Mouse (Mus musculus): ENCODE data around the gene Fto.
A peak's percentile ranks its signal among the peaks of the same experiment; 100 is the strongest.

Gene Fto

DNA sequence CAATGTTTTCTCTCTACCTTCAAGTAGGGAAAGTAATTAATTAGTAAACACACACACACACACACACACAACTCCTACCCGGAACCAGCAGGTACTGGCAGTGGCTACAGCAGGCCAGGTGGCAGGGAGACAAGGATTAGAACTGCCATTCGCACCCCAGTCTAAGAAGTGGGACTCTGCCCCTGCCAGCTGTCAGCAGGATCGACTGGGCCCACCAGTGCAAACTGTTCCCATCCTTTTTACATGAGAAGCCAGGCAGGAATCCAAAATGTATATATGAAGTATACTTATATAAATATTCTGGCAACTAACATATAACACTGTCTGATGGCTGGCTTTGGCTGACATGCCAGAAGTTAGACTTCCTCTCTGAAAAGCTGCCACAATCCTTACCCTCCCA lies 250.0 kb downstream of the Fto start:
- no peak for DNase-seq (ENCODE audit: low read depth)

GRCm38 (mm10) chr8:91565869-91566502 lies 252.7 kb downstream of the Fto start:
- DNase-seq (ENCODE audit: low read depth): no peak

- no peak for DNase-seq (ENCODE audit: low read depth)
Observed at GRCm38 (mm10) chr8:91566503-91566869, 253.2 kb downstream of the Fto start.

DNA sequence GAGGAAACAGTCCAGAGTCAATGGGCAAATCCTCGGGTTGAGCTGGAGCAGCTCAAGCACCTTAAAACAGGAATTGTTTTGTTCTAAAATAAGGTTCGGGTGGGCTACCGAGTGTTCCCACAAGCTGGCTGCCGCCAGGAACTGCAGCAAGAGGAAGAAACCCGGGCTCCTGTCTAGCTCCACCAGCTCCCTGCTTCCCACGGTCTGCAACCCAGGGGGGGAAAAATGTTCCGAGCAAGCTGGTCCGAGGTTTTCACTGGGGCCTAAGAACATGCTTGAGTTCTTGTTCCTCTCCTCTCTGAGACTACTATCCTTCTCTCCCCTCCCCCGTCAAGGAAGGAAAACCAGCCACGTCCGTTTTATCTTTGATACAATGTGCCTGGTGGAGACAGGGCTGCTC lies 256.5 kb downstream of the Fto start:
- DNase-seq (ENCODE audit: low read depth): no peak

DNA sequence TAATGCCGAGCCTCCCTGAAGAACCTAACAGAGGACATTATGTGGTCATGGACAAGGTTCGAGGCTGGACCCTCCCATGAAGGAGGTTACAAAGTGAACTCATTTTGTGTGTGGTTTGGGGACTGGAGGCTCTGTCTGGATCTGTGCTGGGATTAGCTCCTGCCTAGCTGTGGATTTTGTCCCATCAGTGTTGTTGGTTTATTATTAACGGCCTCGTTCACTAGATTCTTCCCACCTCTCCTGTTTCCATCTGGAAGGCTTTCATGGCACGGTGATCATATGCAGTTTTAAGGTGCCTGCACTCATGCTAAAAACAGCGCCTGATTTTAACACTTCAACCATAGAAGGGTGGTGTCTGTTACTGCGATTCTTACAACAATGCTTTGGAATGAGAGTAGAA lies 257.5 kb downstream of the Fto start:
- DNase-seq (ENCODE audit: low read depth): no peak

DNA sequence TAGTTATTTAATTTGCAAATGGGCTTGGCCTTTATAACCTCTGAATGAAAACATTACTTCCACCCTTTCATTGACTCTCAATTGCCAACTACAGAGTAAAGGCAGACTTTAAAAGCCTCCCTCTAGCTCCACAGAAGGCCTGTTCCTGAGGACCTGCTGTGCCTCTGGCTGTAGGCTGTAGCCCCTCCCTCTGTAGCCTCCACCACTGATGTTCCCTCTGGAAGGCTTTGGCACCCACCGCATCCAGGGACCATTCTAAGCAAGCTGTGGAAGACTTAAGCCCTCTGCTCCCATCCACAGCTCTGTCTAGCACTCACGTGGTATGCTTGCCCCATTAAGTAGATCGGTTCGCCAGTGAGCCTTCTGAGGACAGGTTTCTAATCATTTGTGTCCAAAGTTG lies 258.7 kb downstream of the Fto start:
- no peak for DNase-seq (ENCODE audit: low read depth)

DNA sequence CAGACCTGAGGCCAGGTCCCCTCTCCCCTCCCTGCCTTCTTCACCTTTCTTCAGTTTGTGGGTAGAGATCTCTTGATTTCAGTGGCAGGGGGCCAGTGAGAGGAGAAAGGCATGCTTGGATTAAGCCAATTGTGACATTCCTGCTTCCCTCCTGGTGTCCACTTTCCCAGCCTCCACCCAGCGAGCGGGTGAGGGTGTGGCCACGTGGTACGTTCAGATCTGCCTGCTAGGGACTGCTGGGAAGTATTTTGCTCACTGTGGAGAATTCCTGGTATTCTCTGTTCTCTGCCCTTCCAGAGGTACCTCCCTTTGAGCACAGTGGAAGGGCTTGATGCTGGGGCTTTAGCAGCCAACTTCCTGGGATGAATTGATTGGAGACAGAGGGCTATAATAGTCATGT lies 259.3 kb downstream of the Fto start:
- DNase-seq (ENCODE audit: low read depth): no peak

GRCm38 (mm10) chr8:91575576-91575975 lies 262.3 kb downstream of the Fto start:
- DNase-seq (ENCODE audit: low read depth): no peak

GRCm38 (mm10) chr8:91576086-91576917 lies 263.0 kb downstream of the Fto start:
- DNase-seq (ENCODE audit: low read depth): no peak

- no peak for DNase-seq (ENCODE audit: low read depth)
Observed at GRCm38 (mm10) chr8:91576918-91577241, 263.6 kb downstream of the Fto start.

DNA sequence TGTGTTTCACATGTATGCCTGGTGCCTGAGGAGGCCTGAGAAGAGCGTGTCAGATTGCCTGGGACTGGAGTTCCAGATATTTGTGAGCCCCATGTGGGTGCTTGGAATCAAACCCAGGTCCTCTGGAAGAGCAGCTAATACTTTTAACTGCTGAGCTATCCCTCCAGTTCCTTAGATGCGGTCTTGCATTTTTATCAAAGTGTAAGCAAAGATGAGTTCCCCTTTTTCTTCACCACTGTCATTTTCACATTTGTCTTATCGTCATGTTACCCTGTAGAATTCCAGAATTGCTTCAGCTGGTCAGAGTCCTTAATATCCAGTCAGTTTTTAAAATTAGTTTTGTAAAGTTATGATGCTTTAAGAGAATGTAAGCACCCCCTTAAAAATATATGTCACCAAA lies 264.3 kb downstream of the Fto start:
- DNase-seq (ENCODE audit: low read depth): no peak

- no peak for DNase-seq (ENCODE audit: low read depth)
Observed at GRCm38 (mm10) chr8:91584620-91585415, 271.5 kb downstream of the Fto start.

DNA sequence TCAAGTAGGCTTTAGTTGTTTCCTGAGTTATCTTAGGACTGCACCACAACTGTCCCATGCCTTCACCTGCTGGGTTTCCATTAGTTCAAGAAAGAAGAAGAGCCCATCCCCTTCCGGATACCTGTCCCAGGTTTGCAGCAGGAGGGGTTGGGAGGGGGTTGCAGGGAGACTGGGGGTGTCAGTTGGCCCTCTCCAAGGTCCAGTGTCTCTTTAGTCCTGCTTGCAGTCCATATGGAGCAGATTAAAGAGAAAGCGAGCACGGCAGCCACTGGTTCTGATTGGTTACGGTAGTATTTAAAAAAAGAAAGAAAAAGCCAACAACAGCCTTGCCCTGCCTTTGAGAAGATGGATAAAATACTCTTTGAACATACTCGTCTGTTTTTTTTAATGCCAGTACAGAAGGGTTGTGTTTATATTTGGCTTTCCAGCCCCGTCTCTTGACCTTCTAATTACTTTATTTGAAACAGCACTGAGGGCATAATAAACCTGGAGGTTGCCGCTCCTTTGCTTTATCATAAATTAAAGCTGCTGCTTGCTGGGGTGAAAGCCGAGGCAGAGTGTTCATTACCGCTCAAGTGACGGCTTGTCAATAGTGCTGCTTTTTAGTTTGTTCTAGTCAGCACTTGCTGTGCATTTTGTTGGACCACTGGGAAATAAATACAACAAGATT lies 279.2 kb downstream of the Fto start:
- no peak for DNase-seq (ENCODE audit: low read depth)

GRCm38 (mm10) chr8:91593202-91593781 lies 280.0 kb downstream of the Fto start:
- no peak for DNase-seq (ENCODE audit: low read depth)

- DNase-seq (ENCODE audit: low read depth): no peak
Observed at GRCm38 (mm10) chr8:91599349-91599837, 286.1 kb downstream of the Fto start.

DNA sequence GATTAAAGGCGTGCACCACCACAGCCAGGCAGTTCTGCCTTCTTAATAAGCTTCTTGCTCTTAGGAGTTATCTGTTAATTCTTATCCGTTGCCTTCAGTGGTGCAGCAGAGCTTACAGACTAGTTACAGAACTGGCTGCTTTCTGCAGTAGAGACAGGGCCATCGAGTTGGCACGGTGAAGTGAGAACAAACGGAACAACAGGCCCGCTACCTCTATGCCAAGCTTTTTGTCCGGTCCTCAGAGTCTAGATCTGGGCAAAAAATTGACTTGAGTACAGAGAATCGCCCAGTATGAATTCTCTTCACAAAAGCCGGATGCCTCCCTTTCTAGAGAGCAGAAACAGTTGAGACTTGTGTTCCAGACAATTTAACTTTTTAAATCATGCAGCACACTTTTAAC lies 290.4 kb downstream of the Fto start:
- no peak for DNase-seq (ENCODE audit: low read depth)

DNA sequence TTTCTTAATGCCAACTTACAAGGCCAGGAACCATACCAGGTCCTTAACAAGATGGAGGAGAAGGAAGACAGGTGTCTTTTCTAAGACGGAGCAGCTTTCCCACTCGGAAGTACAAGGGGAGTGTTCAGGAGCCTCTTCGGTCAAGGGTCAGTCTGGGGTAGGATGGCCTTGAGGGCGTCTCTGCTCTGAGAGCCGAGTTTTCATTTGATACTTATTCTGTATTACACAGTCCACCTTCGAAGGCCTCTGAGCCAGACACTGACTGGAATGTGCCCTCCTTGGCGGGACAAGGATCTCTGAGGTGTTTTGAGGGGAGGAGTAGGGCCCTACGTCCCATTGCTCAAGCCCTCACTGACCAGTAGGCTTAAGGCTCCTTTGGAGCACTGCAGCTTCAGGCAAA lies 292.6 kb downstream of the Fto start:
- DNase-seq (ENCODE audit: low read depth): no peak

- DNase-seq (ENCODE audit: low read depth): peak; percentile 79
Observed at GRCm38 (mm10) chr8:91607091-91607490, 293.8 kb downstream of the Fto start.

DNA sequence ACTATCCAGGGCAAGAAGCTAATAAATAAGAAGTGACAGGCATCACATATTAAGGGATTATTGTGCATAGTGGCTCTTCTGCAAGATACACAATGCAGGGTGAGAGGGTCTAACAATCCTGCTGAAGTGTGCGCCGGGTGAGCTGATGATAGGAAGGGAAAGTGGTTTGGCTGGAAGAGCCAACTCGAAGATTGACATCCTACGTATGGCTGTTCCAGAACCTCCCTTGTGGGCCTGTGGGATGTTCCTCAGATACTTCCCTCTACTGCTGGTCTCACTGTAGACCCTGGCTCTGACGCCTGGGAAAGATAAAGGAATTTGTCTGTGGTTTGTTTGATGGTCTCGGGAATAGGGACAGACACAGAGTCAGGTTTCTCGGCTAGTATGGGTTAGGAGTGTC lies 297.9 kb downstream of the Fto start:
- DNase-seq (ENCODE audit: low read depth): no peak

DNA sequence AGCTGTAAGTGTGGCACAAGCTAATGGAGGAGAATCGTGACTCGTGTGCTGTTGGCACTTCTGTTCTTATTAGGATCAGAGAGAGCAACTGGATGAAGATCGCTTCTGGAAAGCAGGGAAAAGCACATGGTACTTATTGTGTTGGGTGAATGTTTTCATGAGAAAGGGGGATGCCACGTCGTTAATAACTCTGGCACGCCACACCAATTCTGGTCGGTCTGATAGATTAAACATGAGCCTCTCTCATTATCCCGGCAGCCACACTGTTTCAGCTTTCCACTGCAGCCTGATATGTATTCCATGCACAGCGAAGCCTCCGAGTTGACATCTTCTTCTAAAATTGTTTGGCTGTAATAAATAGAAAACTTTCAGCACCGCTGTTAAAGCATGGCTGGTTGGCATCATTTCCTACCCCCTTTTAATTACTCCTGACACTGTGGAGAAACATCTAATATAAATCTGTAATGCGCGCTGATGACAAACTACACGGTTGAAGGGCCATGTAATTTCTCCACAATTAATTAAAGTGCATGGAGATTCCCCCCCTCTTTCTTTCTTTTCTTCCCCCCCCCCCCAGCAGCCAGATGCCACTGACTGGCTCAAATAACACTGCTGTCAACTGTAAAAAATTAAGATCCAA lies 298.5 kb downstream of the Fto start:
- no peak for DNase-seq (ENCODE audit: low read depth)

- DNase-seq (ENCODE audit: low read depth): no peak
Observed at GRCm38 (mm10) chr8:91612387-91613130, 299.2 kb downstream of the Fto start.
